Mouse (Mus musculus) hindbrain, embryonic 14.5 days (tissue): ENCODE measurements at regions not wholly inside any gene's neighbourhood (a gene's known extent, or its start where the extent isn't known, plus 50 kb on each side); places are given as distances from the start of the nearest gene placed in this dataset.

ENCODE experiments used
- ATAC-seq: fragments of 200-750 bp; cut with Nextera tagmentation; 2 replicates; pipeline ENCODE4 v1.8.0; 2017; ENCODE audit warnings: moderate number of reproducible peaks, mild to moderate bottlenecking, moderate TSS enrichment, moderate library complexity; ENCODE audit not compliant: low FRiP score
- DNase-seq: peaks from one replicate; pipeline ENCODE4 v3.0.0-alpha.2; 2015; ENCODE audit warnings: low spot score
- H3K27ac ChIP-seq: fragments of 300-500 bp; sonication (generic); 2 replicates; pipeline ENCODE4 v1.5.1; 2014; ENCODE audit warnings: mild to moderate bottlenecking, moderate library complexity
- H3K27me3 ChIP-seq: fragments of 300-500 bp; sonication (generic); 2 replicates; pipeline ENCODE4 v1.6.1; 2014; ENCODE audit warnings: mild to moderate bottlenecking, low read length, mixed read lengths; ENCODE audit not compliant: control insufficient read depth, insufficient read depth
- H3K36me3 ChIP-seq: fragments of 300-500 bp; sonication (generic); replicated peaks from 2 replicates; pipeline ENCODE4 v1.6.1; 2014; ENCODE audit not compliant: control insufficient read depth, insufficient read depth
- H3K4me1 ChIP-seq: fragments of 300-500 bp; sonication (generic); replicated peaks from 2 replicates; pipeline ENCODE4 v1.6.1; 2014; ENCODE audit warnings: antibody characterized with exemption, low read length, mixed read lengths; ENCODE audit not compliant: control insufficient read depth, insufficient read depth
- H3K4me2 ChIP-seq: fragments of 300-500 bp; sonication (generic); replicated peaks from 2 replicates; pipeline ENCODE4 v1.6.1; 2014; ENCODE audit warnings: mild to moderate bottlenecking, moderate library complexity
- H3K4me3 ChIP-seq: fragments of 300-500 bp; sonication (generic); replicated peaks from 2 replicates; pipeline ENCODE4 v1.5.1; 2014; ENCODE audit warnings: mild to moderate bottlenecking, low read length
- H3K9ac ChIP-seq: fragments of 300-500 bp; sonication (generic); 2 replicates; pipeline ENCODE4 v1.6.1; 2014
- H3K9me3 ChIP-seq: fragments of 300-500 bp; sonication (generic); 2 replicates; pipeline ENCODE4 v1.6.1; 2016; ENCODE audit warnings: low read length; ENCODE audit not compliant: control insufficient read depth
- WGBS: fragments of 180-500 bp; shearing (Covaris S2); extraction: QIAGEN DNeasy Blood & Tissue Kit; methylation state at CpG from one replicate; pipeline ENCODE4 v1.1.7; 2014; 5-methylcytosine and 5-hydroxymethylcytosine counted together

DNA sequence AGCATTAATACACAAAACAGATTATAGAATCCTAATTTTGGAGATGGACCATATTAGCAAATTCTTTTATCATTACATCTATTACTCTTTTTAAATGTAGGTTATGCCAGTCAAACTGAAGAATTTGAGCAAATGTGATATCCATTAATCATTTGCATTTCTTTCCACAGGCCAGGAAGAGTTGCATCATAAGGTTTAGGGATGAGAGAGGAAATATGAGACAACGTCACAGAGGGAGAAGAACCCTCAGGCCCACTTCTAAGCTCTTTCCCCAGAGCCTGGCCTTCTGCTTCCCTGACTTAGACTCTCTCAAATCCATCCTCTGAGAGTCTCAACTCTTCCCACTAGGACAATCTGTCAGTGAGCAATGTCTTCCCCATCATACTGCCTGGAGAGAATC is 126.3 kb upstream of the Cited2 start:
- Histone ChIP-seq H3K4me2 (no peak overlapping the region), H3K9me3 (no peaks in the 10 kb centered on the region)
- ATAC-seq: no peak

DNA sequence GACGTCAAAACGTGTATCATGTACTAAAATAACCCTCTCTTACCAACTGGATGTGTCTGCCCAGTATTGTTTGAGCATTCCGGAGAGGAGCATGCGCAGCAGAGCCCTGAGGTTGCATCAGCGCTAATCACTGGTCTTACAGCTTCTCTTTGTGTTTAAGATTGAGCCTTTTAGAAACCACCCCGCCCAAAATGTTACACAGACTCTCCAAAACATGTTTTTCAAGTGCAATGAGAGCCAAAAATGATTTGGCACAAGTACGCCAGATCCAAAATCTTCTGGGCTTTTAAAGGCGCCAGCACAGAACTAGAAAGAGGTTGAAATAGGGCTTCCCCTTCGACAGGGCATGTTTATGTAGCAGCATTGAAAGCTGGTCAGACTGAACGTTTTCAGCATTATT is 123.8 kb upstream of the Cited2 start:
- Histone ChIP-seq H3K36me3 (no peaks in the 10 kb centered on the region), H3K27me3 (no peaks in the 10 kb centered on the region), H3K27ac (no peak overlapping the region), H3K4me1 (peaks cover 4% of the 10 kb centered on the region; the same call in 1 of the 2 replicates), H3K9ac (no peak overlapping the region), H3K9me3 (no peaks in the 10 kb centered on the region), H3K4me3 (no peak overlapping the region), H3K4me2 (no peak overlapping the region)
- DNase-seq (no peak), ATAC-seq (no peak)
- WGBS: 88% methylated on average over 10 of the region's 10 CpGs

More for the DNA sequence above, 126.3 kb upstream of the Cited2 start:
- Histone ChIP-seq H3K36me3 (no peaks in the 10 kb centered on the region), H3K4me3 (no peak overlapping the region), H3K27ac (no peak overlapping the region), H3K27me3 (no peaks in the 10 kb centered on the region), H3K4me1 (peaks cover 4% of the 10 kb centered on the region; the same call in 1 of the 2 replicates), H3K9ac (no peak overlapping the region)
- WGBS: 89% methylated on average over 1 of the region's 1 CpGs
- no peak for DNase-seq

GRCm38 (mm10) chr10:17599831-17600761 is 122.9 kb upstream of the Cited2 start:
- DNase-seq (no peak), ATAC-seq (no peak; the same call in 1 of the 2 replicates)
- Histone ChIP-seq H3K27ac (no peak overlapping the region), H3K4me1 (peaks cover 4% of the 10 kb centered on the region; the same call in 1 of the 2 replicates), H3K36me3 (no peaks in the 10 kb centered on the region), H3K9me3 (no peaks in the 10 kb centered on the region), H3K9ac (no peak overlapping the region), H3K27me3 (no peaks in the 10 kb centered on the region), H3K4me3 (no peak overlapping the region), H3K4me2 (no peak overlapping the region)
- 40% methylated on average over 6 of the region's 6 CpGs for WGBS

DNA sequence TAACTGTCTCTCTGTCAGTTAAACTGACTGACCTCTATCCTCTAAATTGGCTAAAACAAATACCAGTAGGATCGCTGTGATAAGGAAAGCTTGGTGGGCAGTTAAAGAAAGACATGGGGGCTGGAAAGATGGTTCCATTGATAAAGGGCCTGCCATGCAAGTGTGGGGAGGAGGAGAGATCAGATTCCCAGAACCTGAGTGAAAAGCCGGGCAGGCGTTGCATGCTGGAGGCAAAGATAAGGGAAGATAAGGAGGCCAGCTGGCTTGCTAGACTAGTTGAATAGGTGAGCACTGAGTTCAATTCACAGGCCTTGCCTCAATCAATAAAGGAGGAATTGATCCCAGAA is 122.3 kb upstream of the Cited2 start:
- Histone ChIP-seq H3K4me2 (no peak overlapping the region), H3K27me3 (no peaks in the 10 kb centered on the region), H3K36me3 (no peaks in the 10 kb centered on the region), H3K4me1 (peaks cover 4% of the 10 kb centered on the region; the same call in 1 of the 2 replicates), H3K9ac (no peak overlapping the region), H3K27ac (no peak overlapping the region), H3K4me3 (no peak overlapping the region), H3K9me3 (no peaks in the 10 kb centered on the region)
- no peak for ATAC-seq
- 52% methylated on average over 3 of the region's 3 CpGs for WGBS
- no peak for DNase-seq

DNA sequence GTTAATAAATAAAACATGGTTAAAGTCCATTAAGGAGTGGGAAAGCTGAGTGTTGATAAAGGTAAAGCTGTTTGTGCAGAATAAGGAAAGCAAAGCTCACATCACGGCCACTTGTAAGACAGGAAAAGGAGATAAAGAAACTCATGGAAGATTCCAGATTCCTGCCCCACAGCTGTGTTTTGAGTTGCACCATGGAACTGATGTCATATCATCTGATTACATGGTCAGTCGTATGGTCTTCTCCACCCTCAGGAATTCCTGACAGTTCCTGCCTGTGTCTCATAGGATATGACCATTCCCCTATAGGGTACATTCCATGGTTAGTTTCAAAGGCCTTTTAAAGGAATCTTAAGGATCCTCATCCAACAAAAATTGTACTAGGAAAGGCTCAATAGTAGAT is 120.6 kb upstream of the Cited2 start:
- DNase-seq (no peak), ATAC-seq (no peak)
- Histone ChIP-seq H3K27ac (no peak overlapping the region), H3K4me1 (peaks cover 4% of the 10 kb centered on the region; the same call in 1 of the 2 replicates), H3K4me2 (no peak overlapping the region), H3K27me3 (no peaks in the 10 kb centered on the region), H3K9me3 (no peaks in the 10 kb centered on the region), H3K4me3 (no peak overlapping the region), H3K36me3 (no peaks in the 10 kb centered on the region), H3K9ac (no peak overlapping the region)
- WGBS: 85% methylated on average over 2 of the region's 2 CpGs

GRCm38 (mm10) chr10:17608220-17608619 is 114.8 kb upstream of the Cited2 start:
- Histone ChIP-seq H3K4me1 (no peaks in the 10 kb centered on the region), H3K36me3 (no peaks in the 10 kb centered on the region), H3K9me3 (no peaks in the 10 kb centered on the region), H3K4me2 (no peak overlapping the region), H3K27ac (no peak overlapping the region), H3K4me3 (no peak overlapping the region), H3K27me3 (no peaks in the 10 kb centered on the region), H3K9ac (no peak overlapping the region)
- DNase-seq: no peak
- no peak for ATAC-seq
- 70% methylated on average over 7 of the region's 7 CpGs for WGBS

DNA sequence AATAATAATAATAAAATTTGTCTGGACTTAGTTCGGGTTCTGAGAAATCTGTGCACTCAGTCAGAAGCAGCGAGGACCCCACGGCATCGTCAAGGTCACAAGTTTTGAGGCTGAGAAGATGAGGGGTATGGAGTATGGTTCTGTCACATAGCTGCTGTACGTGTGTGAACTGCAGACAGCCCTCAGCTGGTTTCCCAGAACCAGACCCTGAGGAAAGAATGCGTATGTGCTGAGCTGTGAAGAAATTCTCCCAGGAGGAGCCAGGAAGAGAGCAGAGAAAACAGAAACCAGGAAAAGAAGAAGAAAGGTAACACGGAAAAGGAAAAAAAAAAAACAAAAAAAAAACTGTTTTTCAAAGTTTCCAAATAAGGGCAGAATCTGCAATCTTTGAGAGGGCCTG is 112.4 kb upstream of the Cited2 start:
- ATAC-seq: no peak

DNA sequence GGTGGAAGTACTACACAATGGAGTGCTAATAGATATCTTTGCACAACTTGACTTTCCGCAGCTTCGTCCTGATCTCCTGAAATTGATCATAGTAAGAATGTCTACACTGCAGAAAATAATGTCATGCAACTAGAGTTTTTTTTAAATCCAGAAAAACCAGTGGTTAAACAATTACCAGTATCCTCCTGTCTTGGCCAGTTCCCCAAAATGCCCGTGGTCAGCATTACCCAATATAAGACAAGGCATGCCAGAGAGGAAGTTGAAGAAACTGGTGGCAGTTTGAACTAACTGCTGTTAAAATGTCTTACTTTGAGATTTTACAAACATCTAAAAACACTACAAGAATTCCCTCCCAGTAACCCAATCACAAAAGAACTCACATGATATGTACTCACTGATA is 109.7 kb upstream of the Cited2 start:
- Histone ChIP-seq H3K36me3 (no peaks in the 10 kb centered on the region), H3K4me3 (no peak overlapping the region)

More for the DNA sequence above, 112.4 kb upstream of the Cited2 start:
- H3K4me3 ChIP-seq: no peak overlapping the region
- H3K4me2 ChIP-seq: no peak overlapping the region
- 91% methylated on average over 7 of the region's 7 CpGs for WGBS
- H3K27ac ChIP-seq: no peak overlapping the region
- H3K9me3 ChIP-seq: no peaks in the 10 kb centered on the region
- no peaks in the 10 kb centered on the region for H3K36me3 ChIP-seq
- no peaks in the 10 kb centered on the region for H3K27me3 ChIP-seq
- no peak overlapping the region for H3K9ac ChIP-seq
- no peaks in the 10 kb centered on the region for H3K4me1 ChIP-seq
- DNase-seq: no peak

GRCm38 (mm10) chr10:17618024-17618423 is 105.0 kb upstream of the Cited2 start:
- no peak overlapping the region for H3K4me3 ChIP-seq
- H3K9ac ChIP-seq: no peak overlapping the region
- ATAC-seq: no peak
- H3K27ac ChIP-seq: no peak overlapping the region
- no peaks in the 10 kb centered on the region for H3K36me3 ChIP-seq
- H3K4me1 ChIP-seq: no peaks in the 10 kb centered on the region
- H3K4me2 ChIP-seq: no peak overlapping the region
- no peaks in the 10 kb centered on the region for H3K27me3 ChIP-seq
- no peak for DNase-seq
- no peaks in the 10 kb centered on the region for H3K9me3 ChIP-seq
- WGBS: 96% methylated on average over 1 of the region's 1 CpGs

More for the DNA sequence above, 109.7 kb upstream of the Cited2 start:
- Histone ChIP-seq H3K9ac (no peak overlapping the region), H3K4me1 (no peaks in the 10 kb centered on the region), H3K9me3 (no peaks in the 10 kb centered on the region), H3K4me2 (no peak overlapping the region), H3K27me3 (no peaks in the 10 kb centered on the region), H3K27ac (no peak overlapping the region)
- 98% methylated on average over 3 of the region's 3 CpGs for WGBS
- no peak for DNase-seq
- ATAC-seq: no peak
